8 mouse cellular contexts compared by ENCODE assay signal in the genomic region with DNA sequence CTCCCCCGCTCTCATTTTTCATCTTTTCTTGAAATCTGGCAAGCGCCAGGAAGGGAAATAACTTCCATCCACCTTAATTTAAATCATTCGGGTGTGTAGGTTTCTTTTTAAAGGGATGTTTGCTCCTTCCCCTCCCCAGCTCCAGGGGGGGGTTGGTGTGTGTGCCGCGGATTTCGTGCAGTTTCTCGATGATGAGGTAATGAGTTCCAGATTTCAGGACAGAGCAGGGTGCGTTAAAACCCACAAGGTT. TPM values are rescaled to one million over a fixed set of nuclear protein-coding genes. Genes with fewer than 3 reads are reported as not detected.
DNase-seq lines count a peak whose midpoint lies in the region; ATAC-seq and TF ChIP-seq lines count a peak whose summit lies in the region.

No protein-coding gene starts in this region.

- H3K4me1 ChIP-seq in cerebellum, adult 2 months (ENCODE audit: control insufficient read depth, insufficient read depth, low read length), result no peaks in the 10 kb centered on the region; the same call in 1 of the 2 replicates
- H3K4me1 ChIP-seq in testis, adult 2 months (ENCODE audit: control insufficient read depth, insufficient read depth, low read length), result peaks cover 31% of the 10 kb centered on the region
- H3K4me1 ChIP-seq in limb, embryonic 12.5 days (replicated peaks), result peaks cover 26% of the 10 kb centered on the region
- peaks cover 42% of the 10 kb centered on the region for H3K4me1 ChIP-seq in neural tube, embryonic 15.5 days

- H3K4me2 ChIP-seq in limb, embryonic 12.5 days, result peak overlapping the region; percentile 94
- H3K4me2 ChIP-seq in neural tube, embryonic 15.5 days, result peak overlapping the region; percentile 95

- no peaks in the 10 kb centered on the region for H3K36me3 ChIP-seq in testis, adult 2 months (ENCODE audit: control insufficient read depth, insufficient read depth, low read length)
- H3K36me3 ChIP-seq in limb, embryonic 12.5 days, result peaks cover 21% of the 10 kb centered on the region
- no peaks in the 10 kb centered on the region for H3K36me3 ChIP-seq in neural tube, embryonic 15.5 days

- peak overlapping the region; percentile 72 for H3K4me3 ChIP-seq in cerebellum, adult 2 months (replicated peaks; ENCODE audit: insufficient read depth, low read depth, low read length)
- peak overlapping the region; percentile 95 for H3K4me3 ChIP-seq in testis, adult 2 months (ENCODE audit: control insufficient read depth, low read depth, low read length)
- peak overlapping the region; percentile 84 for H3K4me3 ChIP-seq in limb, embryonic 12.5 days (replicated peaks)
- peak overlapping the region; percentile 68 for H3K4me3 ChIP-seq in neural tube, embryonic 15.5 days (replicated peaks)

- no peak for DNase-seq in cerebellum, adult 2 months
- DNase-seq in cerebellum, adult 18-20 months, result no peak
- no peak for DNase-seq in testis, postnatal 10 days (ENCODE audit: low spot score)
- DNase-seq in cerebellum, postnatal 25 days, result no peak
- DNase-seq in spleen, postnatal 10 days (ENCODE audit: low spot score in 2 of 2), result no peak

- H3K9ac ChIP-seq in limb, embryonic 12.5 days (replicated peaks), result peak overlapping the region; percentile 81
- H3K9ac ChIP-seq in neural tube, embryonic 15.5 days (replicated peaks), result peak overlapping the region; percentile 54

- H3K27ac ChIP-seq in cerebellum, adult 2 months (ENCODE audit: insufficient read depth, low read length), result peak overlapping the region; percentile 78
- peak overlapping the region; percentile 92 for H3K27ac ChIP-seq in testis, adult 2 months (ENCODE audit: control insufficient read depth, insufficient read depth, low read depth, low read length)
- peak overlapping the region; percentile 99 for H3K27ac ChIP-seq in limb, embryonic 12.5 days
- peak overlapping the region; percentile 86 for H3K27ac ChIP-seq in neural tube, embryonic 15.5 days (replicated peaks)

- H3K9me3 ChIP-seq in limb, embryonic 12.5 days, result no peaks in the 10 kb centered on the region
- H3K9me3 ChIP-seq in neural tube, embryonic 15.5 days (replicated peaks), result no peaks in the 10 kb centered on the region

- no peak for ATAC-seq in limb, embryonic 12.5 days (ENCODE audit: insufficient number of reproducible peaks, insufficient read depth, low FRiP score, low TSS enrichment, low read depth)
- no peak for ATAC-seq in neural tube, embryonic 15.5 days (ENCODE audit: low FRiP score)

- under 1% methylated on average over 8 of the region's 8 CpGs for WGBS in cerebellum, adult 2 months
- under 1% methylated on average over 8 of the region's 8 CpGs for whole genome bisulfite sequencing in limb, embryonic 12.5 days
- 0% methylated on average over 8 of the region's 8 CpGs for WGBS in neural tube, embryonic 15.5 days

- no peaks in the 10 kb centered on the region; the same call in 1 of the 2 replicates for H3K27me3 ChIP-seq in cerebellum, adult 2 months (ENCODE audit: control insufficient read depth, insufficient read depth, low read length)
- peaks cover 12% of the 10 kb centered on the region for H3K27me3 ChIP-seq in testis, adult 2 months (ENCODE audit: control insufficient read depth, insufficient read depth, low read length)
- no peaks in the 10 kb centered on the region for H3K27me3 ChIP-seq in limb, embryonic 12.5 days
- peaks cover 13% of the 10 kb centered on the region for H3K27me3 ChIP-seq in neural tube, embryonic 15.5 days (replicated peaks)

- no peak for TF ChIP-seq CTCF in cerebellum, adult 2 months (IDR thresholded peaks at IDR 0.05; ENCODE audit: borderline replicate concordance, insufficient read depth, low read depth, low read length)
- no peak for TF ChIP-seq CTCF in testis, adult 2 months (IDR thresholded peaks at IDR 0.05; ENCODE audit: control insufficient read depth, insufficient read depth, insufficient replicate concordance, low read depth, low read length)

- TF ChIP-seq POLR2A in cerebellum, adult 2 months (IDR thresholded peaks at IDR 0.05; ENCODE audit: borderline replicate concordance, insufficient read depth, low read length), result no peak
- TF ChIP-seq POLR2A in testis, adult 2 months (IDR thresholded peaks at IDR 0.05; ENCODE audit: control insufficient read depth, low read depth, low read length), result no peak

RNA-seq across cellular contexts. Expression of a gene that starts 2.0 kb away (rescaled TPM):
- polyA plus RNA-seq in cerebellum, adult 2 months (2012; rRNA removed), result 20.4 and 23.2 TPM in 2 replicates
- polyA plus RNA-seq in testis, adult 2 months (2012; rRNA removed), result 28.4 and 33.0 TPM in 2 replicates
- 80.7 and 89.8 TPM in 2 replicates for polyA plus RNA-seq in limb, embryonic 12.5 days (2016; fragmentation: Nextera tagmentation; extraction: Ambion mirVana)
- 33.6 and 54.3 TPM in 2 replicates for polyA plus RNA-seq in neural tube, embryonic 15.5 days (2015; fragmentation: Nextera tagmentation; extraction: Ambion mirVana)
